Mouse (Mus musculus) limb, embryonic 12.5 days (tissue): Measurements from ENCODE around the gene Duoxa1. TPM values are rescaled to one million over a fixed set of nuclear protein-coding genes. Genes with fewer than 3 reads are reported as not detected.

Experiments used
- ATAC-seq: fragments of 200-750 bp; cut with Nextera tagmentation; 2 replicates; pipeline ENCODE4 v1.8.0; 2017; ENCODE audit warnings: low read depth, moderate TSS enrichment; ENCODE audit not compliant: insufficient number of reproducible peaks, insufficient read depth, low FRiP score, low TSS enrichment
- H3K27ac ChIP-seq: fragments of 300-500 bp; sonication (generic); 2 replicates; pipeline ENCODE4 v1.5.1; 2016; ENCODE audit warnings: mild to moderate bottlenecking, moderate library complexity
- H3K27me3 ChIP-seq: fragments of 300-500 bp; sonication (generic); 2 replicates; pipeline ENCODE4 v1.6.1; 2016; ENCODE audit warnings: mild to moderate bottlenecking, moderate library complexity
- H3K36me3 ChIP-seq: fragments of 300-500 bp; sonication (generic); 2 replicates; pipeline ENCODE4 v1.6.1; 2016; ENCODE audit warnings: mild to moderate bottlenecking, moderate library complexity
- H3K4me1 ChIP-seq: fragments of 300-500 bp; sonication (generic); replicated peaks from 2 replicates; pipeline ENCODE4 v1.6.1; 2016
- H3K4me2 ChIP-seq: fragments of 300-500 bp; sonication (generic); 2 replicates; pipeline ENCODE4 v1.6.1; 2016; ENCODE audit warnings: mild to moderate bottlenecking, moderate library complexity
- H3K4me3 ChIP-seq: fragments of 300-500 bp; sonication (generic); replicated peaks from 2 replicates; pipeline ENCODE4 v1.5.1; 2016; ENCODE audit warnings: mild to moderate bottlenecking
- H3K9ac ChIP-seq: fragments of 300-500 bp; sonication (generic); replicated peaks from 2 replicates; pipeline ENCODE4 v1.6.1; 2016; ENCODE audit warnings: mild to moderate bottlenecking, moderate library complexity
- H3K9me3 ChIP-seq: fragments of 300-500 bp; sonication (generic); 2 replicates; pipeline ENCODE4 v1.6.1; 2016; ENCODE audit warnings: mild to moderate bottlenecking, moderate library complexity
- WGBS: fragments of 180-500 bp; shearing (Covaris S2); methylation state at CpG from one replicate; pipeline ENCODE4 v1.1.7; 2016; 5-methylcytosine and 5-hydroxymethylcytosine counted together
- polyA plus RNA-seq: library from polyadenylated mRNA; unstranded; fragments of >200 nt; fragmentation: Nextera tagmentation; extraction: Ambion mirVana; gene quantifications from 2 replicates; pipeline ENCODE4 v1.2.1, GENCODE M21; 2016

Duoxa1 gene
- polyA plus RNA-seq, 1 experiment from 2014 or later = 1.2 TPM

DNA sequence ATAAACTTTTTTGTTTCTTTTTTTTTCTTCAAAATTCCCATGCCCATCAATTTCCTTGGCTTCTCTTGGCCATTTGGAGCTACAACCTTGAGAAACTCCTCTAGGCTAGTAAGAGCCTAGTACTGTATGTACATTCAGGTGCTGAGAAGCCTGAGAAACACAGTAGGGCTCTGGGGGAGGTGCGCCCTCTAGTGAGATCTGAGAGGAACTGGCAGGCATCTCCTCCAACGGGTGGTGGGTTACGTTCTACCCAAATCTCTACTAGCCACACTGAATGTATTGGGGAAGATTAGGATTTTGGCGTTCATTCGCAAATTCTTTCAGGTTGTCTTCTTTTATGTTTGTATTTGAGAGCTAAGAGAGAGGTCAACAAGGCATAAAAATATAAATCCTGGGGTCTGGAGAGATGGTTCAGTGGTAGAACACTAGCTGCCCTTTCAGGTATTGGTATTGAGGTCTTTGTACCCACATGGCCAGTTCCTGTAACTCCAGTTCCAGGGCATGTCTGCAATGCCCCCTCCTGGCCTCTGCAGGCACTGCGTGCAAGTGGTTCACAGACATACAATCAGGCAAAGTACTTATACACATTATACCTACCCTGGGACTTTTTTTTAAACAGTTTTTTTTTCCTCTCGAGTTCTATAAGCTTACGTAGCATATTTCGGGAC, 10.8 kb downstream of the Duoxa1 start:
- no peak overlapping the region for H3K27ac ChIP-seq
- no peak overlapping the region for H3K9ac ChIP-seq
- 14% methylated on average over 9 of the region's 9 CpGs for WGBS
- H3K36me3 ChIP-seq = no peaks in the 10 kb centered on the region
- peaks cover 98% of the 10 kb centered on the region for H3K27me3 ChIP-seq
- H3K4me2 ChIP-seq = no peak overlapping the region
- no peak; the same call in 1 of the 2 replicates for ATAC-seq
- peaks cover 21% of the 10 kb centered on the region for H3K4me1 ChIP-seq
- no peak overlapping the region for H3K4me3 ChIP-seq
- H3K9me3 ChIP-seq = no peaks in the 10 kb centered on the region

DNA sequence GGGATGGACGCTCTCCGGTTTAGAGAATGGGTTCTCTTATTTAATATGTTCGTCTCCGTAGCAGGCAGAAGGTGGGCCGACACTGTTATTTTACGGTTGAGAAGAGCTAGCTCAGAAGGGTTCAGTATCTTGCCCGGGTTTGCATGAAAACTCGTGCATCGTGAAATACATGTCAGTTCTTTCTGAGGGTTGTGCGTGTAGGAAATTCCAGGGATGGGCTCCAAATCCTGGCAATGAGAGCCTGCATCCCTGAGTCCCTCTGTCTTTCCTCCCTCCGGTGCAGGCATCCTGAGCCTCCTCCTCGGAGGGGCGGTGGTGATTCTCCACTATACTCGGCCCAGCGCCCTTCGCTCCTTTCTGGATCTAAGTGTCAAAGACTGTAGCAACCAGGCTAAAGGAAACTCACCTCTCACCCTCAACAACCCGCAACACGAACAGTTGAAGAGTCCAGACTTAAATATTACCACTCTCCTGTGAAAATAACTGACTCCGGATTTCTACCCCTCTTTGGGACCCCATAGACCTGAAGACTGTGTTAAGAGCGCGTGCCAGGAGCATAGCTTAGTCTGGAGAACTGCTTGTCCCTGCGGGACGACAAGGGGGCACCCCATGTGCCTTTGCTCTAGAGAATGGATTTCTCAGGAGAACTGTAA, 11.5 kb downstream of the Duoxa1 start:
- H3K27me3 ChIP-seq = peaks cover 99% of the 10 kb centered on the region
- H3K4me1 ChIP-seq = peaks cover 27% of the 10 kb centered on the region
- ATAC-seq = no peak
- no peaks in the 10 kb centered on the region for H3K36me3 ChIP-seq
- H3K9me3 ChIP-seq = no peaks in the 10 kb centered on the region
- 0 out of 2 replicates have a peak overlapping the region, but pooled peaks have one; percentile 27 for H3K9ac ChIP-seq
- H3K27ac ChIP-seq = no peak overlapping the region
- H3K4me2 ChIP-seq = peak overlapping the region; percentile 72
- WGBS = 7% methylated on average over 23 of the region's 23 CpGs
- H3K4me3 ChIP-seq = peak overlapping the region; percentile 37

- peak overlapping the region; percentile 37 for H3K4me3 ChIP-seq
- no peak overlapping the region for H3K27ac ChIP-seq
- peaks cover 99% of the 10 kb centered on the region for H3K27me3 ChIP-seq
- peaks cover 27% of the 10 kb centered on the region for H3K4me1 ChIP-seq
- no peaks in the 10 kb centered on the region for H3K9me3 ChIP-seq
- no peak for ATAC-seq
- under 1% methylated on average over 47 of the region's 48 CpGs for WGBS
- H3K4me2 ChIP-seq = peak overlapping the region; percentile 72
- 0 out of 2 replicates have a peak overlapping the region, but pooled peaks have one; percentile 27 for H3K9ac ChIP-seq
- no peaks in the 10 kb centered on the region for H3K36me3 ChIP-seq
Observed at GRCm38 (mm10) chr2:122301081-122301920, 12.2 kb downstream of the Duoxa1 start.

- Histone ChIP-seq H3K36me3 (no peaks in the 10 kb centered on the region), H3K27ac (no peak overlapping the region), H3K4me3 (no peak overlapping the region), H3K4me2 (peak overlapping the region; percentile 72), H3K9me3 (no peaks in the 10 kb centered on the region), H3K4me1 (peaks cover 27% of the 10 kb centered on the region), H3K27me3 (peaks cover 99% of the 10 kb centered on the region), H3K9ac (no peak overlapping the region)
- no peak for ATAC-seq
- WGBS = 4% methylated on average over 14 of the region's 14 CpGs
Observed at GRCm38 (mm10) chr2:122300656-122301020, 12.9 kb downstream of the Duoxa1 start.

DNA sequence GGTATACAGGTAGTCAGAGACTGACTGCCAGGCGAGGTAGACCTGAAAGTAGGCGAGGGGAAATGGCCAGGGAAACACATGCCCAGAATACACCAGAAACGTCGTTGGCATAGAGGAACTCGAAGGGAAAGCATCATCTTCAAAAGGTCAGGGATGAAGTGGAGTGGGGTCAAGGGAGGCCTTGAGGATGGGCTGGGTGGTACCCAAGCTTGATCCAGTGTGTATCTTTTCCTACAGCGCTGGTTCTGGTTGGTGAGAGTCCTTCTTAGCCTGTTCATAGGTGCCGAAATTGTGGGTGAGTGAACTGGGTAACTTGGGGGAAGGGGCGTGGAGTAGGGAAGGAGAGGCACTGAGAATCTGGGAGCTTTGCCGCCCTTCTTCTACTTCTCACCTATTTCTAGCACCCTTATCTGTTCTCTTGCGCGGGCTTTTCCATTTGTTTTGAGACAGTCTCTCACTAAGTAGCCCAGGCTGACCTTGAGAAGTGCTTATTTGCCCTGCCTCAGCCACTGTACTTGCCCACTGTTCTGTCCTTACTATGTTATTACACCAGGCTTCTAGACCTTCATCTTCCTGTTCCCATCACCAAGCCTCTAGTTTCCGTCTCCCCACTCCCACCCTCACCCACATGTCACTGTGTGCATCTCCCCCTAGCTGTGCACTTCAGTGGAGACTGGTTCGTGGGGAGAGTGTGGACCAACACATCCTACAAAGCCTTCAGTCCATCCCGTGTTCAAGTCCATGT, 13.4 kb downstream of the Duoxa1 start:
- no peak for ATAC-seq
- peaks cover 99% of the 10 kb centered on the region for H3K27me3 ChIP-seq
- no peak overlapping the region for H3K27ac ChIP-seq
- H3K36me3 ChIP-seq = no peaks in the 10 kb centered on the region
- H3K4me1 ChIP-seq = peaks cover 27% of the 10 kb centered on the region
- no peak overlapping the region for H3K4me3 ChIP-seq
- H3K9ac ChIP-seq = no peak overlapping the region
- WGBS = 11% methylated on average over 14 of the region's 14 CpGs
- no peak overlapping the region for H3K4me2 ChIP-seq
- no peaks in the 10 kb centered on the region for H3K9me3 ChIP-seq

GRCm38 (mm10) chr2:122298596-122299490, 14.7 kb downstream of the Duoxa1 start, which contains the start of gene Duoxa2:
TSS of gene Duoxa2 (plus strand) at chr2:122298900.
- H3K4me3 ChIP-seq = peak within 1 kb of the TSS; percentile 33
- peaks cover 99% of the 10 kb centered on the region for H3K27me3 ChIP-seq
- WGBS = 2% methylated on average over 43 of the region's 43 CpGs
- no peaks in the 10 kb centered on the region for H3K9me3 ChIP-seq
- H3K4me2 ChIP-seq = peak within 1 kb of the TSS; percentile 55
- H3K27ac ChIP-seq = no peak within 1 kb of the TSS
- no peak for ATAC-seq
- H3K36me3 ChIP-seq = no peaks in the 10 kb centered on the region
- peaks cover 27% of the 10 kb centered on the region for H3K4me1 ChIP-seq
- no peak within 1 kb of the TSS for H3K9ac ChIP-seq

DNA sequence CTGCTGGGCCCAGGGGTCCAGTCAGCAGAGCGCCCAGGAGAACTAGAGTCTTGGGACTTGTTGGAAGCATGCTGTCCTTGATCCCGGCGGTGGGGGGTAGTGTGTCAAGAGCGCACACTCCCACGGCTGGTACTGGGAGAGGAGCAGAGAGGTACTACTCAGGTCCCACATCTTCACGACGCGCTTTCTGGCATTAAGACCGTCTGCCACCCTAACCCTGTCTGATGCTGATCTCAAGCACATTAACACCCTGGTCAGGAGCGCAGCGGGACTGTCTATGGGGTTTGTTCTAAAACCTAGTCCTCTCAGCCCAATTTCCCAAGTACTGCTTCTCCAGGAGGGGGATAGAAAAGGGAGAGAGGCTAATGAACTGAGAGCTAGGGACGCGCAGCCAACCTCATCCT, 15.4 kb downstream of the Duoxa1 start, which contains the start of gene Duox2:
TSS of gene Duox2 (minus strand) at position 354 of the 404 bp plus-strand sequence.
- Histone ChIP-seq H3K9ac (no peak within 1 kb of the TSS), H3K27ac (no peak within 1 kb of the TSS), H3K4me2 (peak within 1 kb of the TSS; percentile 55), H3K4me3 (peak within 1 kb of the TSS; percentile 33), H3K36me3 (no peaks in the 10 kb centered on the region), H3K4me1 (peaks cover 27% of the 10 kb centered on the region), H3K27me3 (peaks cover 99% of the 10 kb centered on the region), H3K9me3 (no peaks in the 10 kb centered on the region)
- WGBS = 6% methylated on average over 13 of the region's 13 CpGs
- no peak for ATAC-seq

GRCm38 (mm10) chr2:122297271-122298095, 16.0 kb downstream of the Duoxa1 start:
- Histone ChIP-seq H3K27ac (no peak overlapping the region), H3K4me1 (peaks cover 27% of the 10 kb centered on the region), H3K9me3 (no peaks in the 10 kb centered on the region), H3K36me3 (no peaks in the 10 kb centered on the region), H3K4me3 (peak overlapping the region; percentile 19), H3K9ac (no peak overlapping the region), H3K27me3 (peaks cover 100% of the 10 kb centered on the region), H3K4me2 (peak overlapping the region; percentile 26)
- ATAC-seq = no peak
- WGBS = under 1% methylated on average over 35 of the region's 35 CpGs

DNA sequence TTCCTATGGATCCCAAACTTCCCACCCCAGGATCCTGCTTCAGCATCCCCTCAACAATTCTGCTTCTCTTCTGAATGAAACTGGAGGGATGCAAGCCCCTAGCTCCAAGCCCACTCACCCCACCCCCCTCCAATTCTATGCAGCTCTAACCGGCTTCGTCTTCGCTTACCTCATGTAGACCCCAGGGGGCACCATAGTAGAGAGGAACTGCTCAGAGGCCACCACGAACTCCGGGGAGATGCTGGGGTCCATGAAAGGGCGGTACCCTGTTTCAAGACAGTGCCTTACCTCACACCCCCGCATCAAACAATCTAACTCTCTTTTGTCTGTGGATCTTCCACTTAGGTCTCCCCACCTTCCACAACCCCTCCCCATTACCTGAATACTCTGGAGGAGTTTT, 18.6 kb downstream of the Duoxa1 start:
- peaks cover 17% of the 10 kb centered on the region for H3K4me1 ChIP-seq
- H3K4me2 ChIP-seq = no peak overlapping the region
- no peaks in the 10 kb centered on the region for H3K9me3 ChIP-seq
- ATAC-seq = no peak
- H3K27me3 ChIP-seq = peaks cover 85% of the 10 kb centered on the region
- 7% methylated on average over 7 of the region's 7 CpGs for WGBS
- H3K36me3 ChIP-seq = no peaks in the 10 kb centered on the region
- no peak overlapping the region for H3K4me3 ChIP-seq
- no peak overlapping the region for H3K27ac ChIP-seq
- H3K9ac ChIP-seq = no peak overlapping the region
